Mouse (Mus musculus): ENCODE results near the gene Igsf21. TPM values are rescaled to one million over a fixed set of nuclear protein-coding genes. Genes with fewer than 3 reads are reported as not detected.

Igsf21 gene
- polyA plus RNA-seq, 1 experiment from 2014 or later, result not detected

DNA sequence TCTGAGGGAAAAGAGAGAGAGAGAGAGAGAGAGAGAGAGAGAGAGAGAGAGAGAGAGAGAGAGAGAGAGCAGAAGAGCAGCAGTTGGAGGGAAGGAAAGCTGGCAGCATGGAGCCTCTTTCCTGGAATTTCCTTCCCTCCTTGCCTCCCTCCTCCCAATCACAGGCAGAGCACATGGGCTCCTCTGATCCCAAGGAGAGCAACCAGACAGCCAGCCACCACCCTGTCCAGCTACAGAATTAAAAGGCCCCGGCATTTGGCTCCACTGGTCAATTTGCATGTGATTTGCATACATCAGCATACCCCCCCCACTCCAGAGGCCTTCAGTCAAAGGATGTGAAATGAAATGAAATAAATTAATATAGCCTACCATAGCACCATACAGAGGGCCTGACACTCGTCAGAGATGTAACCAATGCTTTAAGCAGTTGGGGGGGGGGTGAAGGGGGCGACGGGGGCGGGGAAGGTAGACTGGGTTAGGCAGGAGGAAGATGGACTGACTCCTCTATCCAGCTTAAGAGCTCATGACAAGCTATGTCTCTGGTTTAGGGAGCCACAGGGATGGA lies 91.6 kb downstream of the Igsf21 start:
- ATAC-seq (no peak), DNase-seq (ENCODE audit: low read depth, low spot score) (no peak)
- in situ Hi-C loops (cut with MboI; ENCODE audit: low pct_unique_long_range_greater_than_20kb), result no loop called here
- ChIA-PET POLR2A (no interaction called here), CTCF (no interaction called here)
- no peak for TF ChIP-seq CTCF (IDR thresholded peaks at IDR 0.05)
- H3K27me3 ChIP-seq, result no peaks in the 10 kb centered on the region

- no peak for TF ChIP-seq CTCF (IDR thresholded peaks at IDR 0.05)
- H3K27me3 ChIP-seq, result peaks cover 2% of the 10 kb centered on the region
- in situ Hi-C loops (cut with MboI; ENCODE audit: low pct_unique_long_range_greater_than_20kb), result no loop called here
- ATAC-seq, result no peak
- ChIA-PET CTCF (no interaction called here), POLR2A (no interaction called here)
- DNase-seq (ENCODE audit: low read depth, low spot score), result no peak
Observed at GRCm38 (mm10) chr4:140154484-140154883, 92.1 kb downstream of the Igsf21 start.

DNA sequence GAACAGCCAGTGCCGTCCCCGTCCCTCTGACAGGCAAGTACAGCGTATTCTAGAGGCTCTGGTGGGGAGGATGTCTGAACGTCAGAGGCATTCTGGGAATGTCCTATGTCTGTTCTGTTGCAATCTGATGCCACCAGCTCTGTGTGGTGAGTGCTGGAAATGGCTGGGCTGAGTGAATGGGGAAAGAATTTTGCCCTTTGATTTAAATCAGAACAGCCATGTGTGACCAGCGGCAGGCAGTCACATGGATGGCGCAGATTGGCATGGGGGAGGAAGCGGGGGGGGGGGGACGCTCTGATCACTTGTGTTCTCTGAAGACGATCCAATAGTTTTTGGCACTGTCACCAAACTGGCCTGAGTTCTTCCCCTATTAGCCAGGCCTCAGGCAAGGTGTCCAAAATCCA lies 92.9 kb downstream of the Igsf21 start:
- no peak for ATAC-seq
- in situ Hi-C loops (cut with MboI; ENCODE audit: low pct_unique_long_range_greater_than_20kb), result no loop called here
- POLR2A ChIA-PET, result no interaction called here

GRCm38 (mm10) chr4:140153101-140153500 lies 93.5 kb downstream of the Igsf21 start:
- no peak for ATAC-seq
- in situ Hi-C loops (cut with MboI; ENCODE audit: low pct_unique_long_range_greater_than_20kb), result no loop called here
- peak; percentile 74 for TF ChIP-seq CTCF (IDR thresholded peaks at IDR 0.05)
- DNase-seq (ENCODE audit: low read depth, low spot score), result no peak
- POLR2A ChIA-PET, result no interaction called here
- H3K27me3 ChIP-seq, result peaks cover 5% of the 10 kb centered on the region
- CTCF ChIA-PET, result interaction anchor here (1.0 kb wide), 1 partner anchor 281 kb away, joined by 3 read pairs; no protein-coding TSS in a partner anchor

More for the DNA sequence above, 92.9 kb downstream of the Igsf21 start:
- TF ChIP-seq CTCF (IDR thresholded peaks at IDR 0.05), result no peak
- CTCF ChIA-PET, result interaction anchor here (1.0 kb wide), 1 partner anchor 281 kb away, joined by 3 read pairs; no protein-coding TSS in a partner anchor
- peaks cover 3% of the 10 kb centered on the region for H3K27me3 ChIP-seq
- no peak for DNase-seq (ENCODE audit: low read depth, low spot score)

GRCm38 (mm10) chr4:140149706-140150105 lies 96.9 kb downstream of the Igsf21 start:
- in situ Hi-C loops (cut with MboI; ENCODE audit: low pct_unique_long_range_greater_than_20kb), result no loop called here
- no peak for ATAC-seq
- no peak for DNase-seq (ENCODE audit: low read depth, low spot score)
- ChIA-PET POLR2A (no interaction called here), CTCF (no interaction called here)
- no peak for TF ChIP-seq CTCF (IDR thresholded peaks at IDR 0.05)
- H3K27me3 ChIP-seq, result peaks cover 9% of the 10 kb centered on the region

DNA sequence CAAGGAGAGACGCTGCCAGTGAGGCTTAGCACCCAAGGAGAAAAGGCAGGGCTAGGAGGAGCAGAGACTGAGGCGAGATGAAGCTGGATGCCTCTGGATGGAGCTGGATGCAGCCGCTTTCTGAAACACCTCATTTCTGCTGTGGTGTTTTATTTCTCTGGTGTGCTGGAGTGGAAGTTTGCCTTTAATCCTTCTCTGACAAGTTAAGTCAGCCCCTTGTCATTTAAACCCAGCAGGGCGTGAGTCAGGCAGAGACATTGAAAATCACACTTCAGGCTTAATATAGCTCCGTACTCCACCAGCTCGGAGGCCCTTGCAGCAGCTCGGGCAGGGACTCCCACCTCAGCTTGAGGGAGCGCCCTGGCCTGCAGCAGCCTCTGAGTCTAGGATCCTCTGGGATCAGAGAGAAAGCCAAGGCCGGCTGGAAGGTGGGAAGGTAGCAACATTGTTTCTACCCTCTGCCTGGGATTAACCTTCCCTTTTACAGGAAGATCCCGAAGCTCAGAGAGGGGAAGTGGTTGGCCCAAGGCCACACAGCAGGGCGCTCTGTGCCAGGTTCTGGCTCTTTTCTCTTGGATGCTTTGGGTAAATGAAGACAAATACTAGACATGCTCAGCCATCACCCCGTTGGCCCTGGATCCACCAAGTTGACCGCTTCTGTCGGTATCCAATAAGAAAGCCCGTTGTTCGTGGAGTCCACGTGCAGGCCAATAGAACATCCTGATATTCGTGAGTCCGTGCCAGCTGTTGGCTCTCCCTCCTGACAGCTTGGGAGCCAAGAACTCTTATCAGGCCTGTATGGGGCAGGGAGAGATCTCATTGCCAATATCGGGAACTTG lies 98.5 kb downstream of the Igsf21 start:
- DNase-seq (ENCODE audit: low read depth, low spot score) (no peak), ATAC-seq (no peak)
- ChIA-PET POLR2A (no interaction called here), CTCF (no interaction called here)
- no peak for TF ChIP-seq CTCF (IDR thresholded peaks at IDR 0.05)
- in situ Hi-C loops (cut with MboI; ENCODE audit: low pct_unique_long_range_greater_than_20kb), result no loop called here
- H3K27me3 ChIP-seq, result peaks cover 9% of the 10 kb centered on the region

- in situ Hi-C loops (cut with MboI; ENCODE audit: low pct_unique_long_range_greater_than_20kb), result no loop called here
- no peak for ATAC-seq
- CTCF ChIA-PET, result no interaction called here
Observed at GRCm38 (mm10) chr4:140147079-140147840, 99.3 kb downstream of the Igsf21 start.

GRCm38 (mm10) chr4:140143884-140144525 lies 102.6 kb downstream of the Igsf21 start:
- POLR2A ChIA-PET, result no interaction called here
- no peak for ATAC-seq
- DNase-seq (ENCODE audit: low read depth, low spot score), result no peak
- CTCF ChIA-PET, result no interaction called here
- H3K27me3 ChIP-seq, result peaks cover 5% of the 10 kb centered on the region
- TF ChIP-seq CTCF (IDR thresholded peaks at IDR 0.05), result no peak
- in situ Hi-C loops (cut with MboI; ENCODE audit: low pct_unique_long_range_greater_than_20kb), result no loop called here

More at GRCm38 (mm10) chr4:140147079-140147840, 99.3 kb downstream of the Igsf21 start:
- TF ChIP-seq CTCF (IDR thresholded peaks at IDR 0.05), result no peak
- peaks cover 9% of the 10 kb centered on the region for H3K27me3 ChIP-seq
- no peak for DNase-seq (ENCODE audit: low read depth, low spot score)
- POLR2A ChIA-PET, result no interaction called here

- POLR2A ChIA-PET, result no interaction called here
- in situ Hi-C loops (cut with MboI; ENCODE audit: low pct_unique_long_range_greater_than_20kb), result no loop called here
- CTCF ChIA-PET, result no interaction called here
- no peak for DNase-seq (ENCODE audit: low read depth, low spot score)
- no peak for ATAC-seq
- H3K27me3 ChIP-seq, result peaks cover 12% of the 10 kb centered on the region
- no peak for TF ChIP-seq CTCF (IDR thresholded peaks at IDR 0.05)
Observed at GRCm38 (mm10) chr4:140143178-140143577, 103.4 kb downstream of the Igsf21 start.

- ChIA-PET CTCF (no interaction called here), POLR2A (no interaction called here)
- H3K27me3 ChIP-seq, result peaks cover 8% of the 10 kb centered on the region
- in situ Hi-C loops (cut with MboI; ENCODE audit: low pct_unique_long_range_greater_than_20kb), result no loop called here
- no peak for TF ChIP-seq CTCF (IDR thresholded peaks at IDR 0.05)
- ATAC-seq (no peak), DNase-seq (ENCODE audit: low read depth, low spot score) (no peak)
Observed at GRCm38 (mm10) chr4:140140485-140140884, 106.1 kb downstream of the Igsf21 start.
